Mouse (Mus musculus) frontal cortex, postnatal 36 days (tissue): ENCODE results near the gene Cd28.
"Not testable (repeated sequence)": the region's sequence is repeated elsewhere in the genome, so short reads cannot be mapped to it uniquely, and the experiment has no call there.

Source experiments
- DNase-seq, 2 experiments: peaks; one replicate each; pipeline ENCODE4 v3.0.0; 2022; ENCODE audit warnings: low spot score in 2 of 2

Gene Cd28

DNA sequence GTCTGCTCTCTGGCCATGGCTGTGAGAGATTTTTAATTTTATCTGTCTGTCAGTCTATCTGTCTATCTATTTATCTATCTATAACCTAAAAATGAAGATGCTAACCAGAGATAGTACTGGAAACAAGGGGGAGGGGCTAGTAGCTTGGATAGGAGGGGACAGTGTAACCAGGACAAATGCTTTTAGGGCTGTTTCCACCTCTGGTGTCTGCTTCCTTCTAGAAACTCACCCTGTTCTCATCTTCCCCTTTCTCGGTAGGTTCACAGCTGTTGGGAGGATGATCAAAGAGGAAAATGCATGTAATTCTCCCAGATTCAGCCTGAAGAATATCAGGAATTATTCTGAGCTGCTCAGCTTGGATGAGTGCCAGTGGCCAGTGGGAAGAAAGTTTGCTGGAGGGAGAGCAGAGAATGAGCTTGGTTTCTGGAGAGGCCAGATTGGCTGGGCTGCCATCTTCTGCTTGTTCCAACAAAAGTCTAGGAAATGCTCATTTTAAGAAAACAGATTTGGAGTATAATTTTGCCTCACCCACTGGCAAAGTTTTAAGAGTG lies 83.3 kb downstream of the Cd28 start:
- peak in 1 of 2 experiments; percentile 27 for DNase-seq

DNA sequence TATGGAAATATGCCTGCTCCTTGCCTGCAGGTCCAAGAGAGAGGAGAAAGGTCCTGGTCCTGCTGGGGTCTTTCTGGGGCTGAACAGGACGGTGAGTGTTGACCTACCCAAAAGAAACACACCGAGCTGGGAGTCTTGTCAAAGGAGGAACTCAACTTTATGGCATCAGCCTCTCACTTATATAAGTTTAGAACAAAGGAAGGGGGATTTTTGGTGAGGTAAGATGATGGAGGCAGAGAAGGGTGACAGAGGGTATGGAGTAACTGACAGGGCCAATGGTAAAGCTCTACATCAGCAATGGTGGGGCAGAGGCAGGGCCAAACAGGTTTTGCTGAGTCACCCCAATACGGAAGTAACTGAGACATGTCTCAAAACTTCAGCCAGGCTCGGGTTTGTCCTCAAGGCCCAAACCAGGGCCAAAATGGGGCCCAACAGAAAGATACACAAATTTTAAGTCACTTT lies 84.6 kb downstream of the Cd28 start:
- no peak for DNase-seq

DNA sequence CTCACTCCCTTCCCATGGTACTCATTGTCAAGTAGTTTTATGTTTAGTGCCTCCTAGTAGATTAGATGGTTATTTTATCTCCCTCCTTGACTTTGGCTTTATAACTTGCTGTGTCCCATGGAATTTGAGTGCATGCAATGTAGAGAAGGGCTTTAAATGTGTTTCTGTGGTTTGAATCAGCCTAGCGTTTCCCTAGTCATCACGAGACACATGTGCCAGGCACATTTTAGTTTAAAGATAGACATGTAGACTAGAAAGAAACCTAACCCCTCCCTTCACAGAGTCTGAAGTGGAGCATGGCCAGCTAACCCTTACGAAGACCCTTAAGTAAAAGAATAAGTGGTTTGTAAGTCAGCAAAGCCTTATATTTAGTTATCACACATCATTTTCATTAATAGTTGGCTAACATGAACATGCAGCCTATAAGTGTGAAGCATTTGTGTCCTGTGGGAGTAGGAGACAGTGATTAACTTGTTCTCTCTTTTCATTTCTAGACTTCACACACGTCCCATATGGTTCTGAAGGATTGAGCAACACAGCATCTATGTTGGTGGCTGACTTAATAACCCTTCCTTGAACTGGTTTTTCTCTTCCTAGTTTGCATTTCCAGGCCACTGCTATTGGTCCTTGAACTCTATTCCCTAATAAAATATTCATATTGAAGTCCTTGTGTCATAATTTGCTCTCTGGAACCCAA lies 86.7 kb downstream of the Cd28 start:
- no peak for DNase-seq

DNA sequence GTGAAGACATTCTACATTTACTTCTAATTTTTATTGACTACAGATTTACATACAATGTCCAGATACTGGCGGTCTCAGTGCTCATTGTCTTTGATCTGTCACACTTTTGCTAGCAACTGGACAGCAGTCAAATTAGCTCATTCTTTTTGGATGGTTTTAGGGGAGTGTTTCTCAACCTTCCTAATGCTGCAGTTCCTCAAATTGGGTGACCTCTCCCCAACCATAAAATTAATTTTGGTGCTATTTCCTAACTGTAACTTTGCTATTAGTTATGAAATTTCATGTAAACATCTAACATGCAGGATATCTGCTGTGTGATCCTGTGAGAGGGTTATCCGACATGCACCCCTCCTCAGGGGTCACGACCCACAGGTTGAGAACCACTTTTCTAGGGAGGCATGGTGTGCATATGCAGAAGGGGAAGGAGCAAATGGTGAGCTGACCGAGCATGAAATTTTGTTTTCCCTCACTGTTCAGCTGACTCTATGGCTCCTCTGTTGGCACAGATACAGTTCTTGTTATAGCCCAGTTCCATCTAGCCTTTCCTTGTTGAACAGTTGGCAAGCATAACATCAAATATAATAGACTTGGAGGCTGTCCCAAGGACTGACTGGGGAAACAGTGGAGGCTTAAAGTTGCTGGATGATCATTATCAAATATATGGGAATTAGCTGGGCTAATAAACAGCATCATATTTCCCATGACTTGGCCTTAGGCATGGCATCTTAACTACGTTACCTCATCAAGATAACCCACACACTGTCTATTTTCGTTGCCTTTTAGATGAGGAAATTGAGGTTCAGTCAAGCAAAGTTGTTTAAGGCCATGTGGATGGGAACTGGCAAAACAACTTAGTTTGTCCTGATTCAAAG lies 87.5 kb downstream of the Cd28 start:
- no peak for DNase-seq

DNA sequence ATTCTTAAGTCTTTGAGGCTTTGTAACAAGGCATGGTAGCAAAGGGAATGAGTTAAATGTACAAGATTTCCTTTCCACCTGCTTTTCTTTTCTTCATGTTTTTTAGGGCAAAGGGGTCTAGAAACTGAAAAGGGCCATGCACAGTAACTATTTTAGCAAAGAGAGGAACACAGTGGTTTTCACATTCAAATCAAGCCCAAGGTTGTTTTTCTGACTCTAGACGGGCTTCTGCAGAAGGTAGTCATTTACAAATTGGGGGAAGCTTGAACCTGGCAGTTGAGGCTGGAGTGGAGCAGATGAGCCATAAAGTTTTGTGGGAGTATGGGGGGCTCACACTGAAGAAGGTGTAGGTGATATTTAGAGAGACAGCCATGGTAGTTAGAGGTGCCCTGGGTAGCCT lies 88.6 kb downstream of the Cd28 start:
- DNase-seq: no peak

DNA sequence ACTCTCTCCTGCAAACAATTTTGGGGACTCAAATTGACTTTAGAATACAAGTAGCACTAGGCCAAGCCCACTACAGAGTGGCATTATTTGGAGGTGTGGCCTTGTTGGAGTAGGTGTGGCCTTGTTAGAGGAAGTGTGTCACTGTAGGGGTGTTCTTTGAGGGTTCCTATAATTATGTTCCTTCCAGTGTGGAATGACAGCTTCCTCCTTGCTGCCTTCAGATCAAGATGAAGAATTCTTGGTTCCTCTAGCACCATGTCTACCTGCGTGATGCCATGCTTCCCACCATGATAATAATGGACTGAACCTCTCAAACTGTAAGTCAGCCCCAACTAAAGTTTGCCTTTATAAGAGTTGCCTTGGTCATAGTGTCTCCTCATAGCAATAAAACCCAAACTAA lies 91.1 kb downstream of the Cd28 start:
- no peak for DNase-seq

DNA sequence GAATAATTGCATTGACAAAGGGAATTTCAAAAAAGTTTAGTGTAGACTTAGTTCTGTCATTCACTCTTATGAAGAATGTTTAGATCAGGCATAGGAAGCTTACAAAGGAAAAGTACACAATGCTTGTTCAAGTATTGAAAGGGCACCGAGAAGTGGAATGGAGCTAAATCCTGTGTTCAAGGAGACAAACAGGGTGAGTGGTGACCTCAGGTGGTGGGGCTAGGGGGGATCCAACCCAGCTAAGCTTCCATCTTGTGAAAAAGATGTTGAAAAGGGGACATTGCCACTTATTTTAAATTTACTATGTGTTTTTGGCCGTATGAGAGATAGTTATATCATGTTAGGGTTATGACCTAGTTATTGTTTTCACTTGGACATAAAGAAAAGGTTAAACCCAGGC lies 91.9 kb downstream of the Cd28 start:
- no peak for DNase-seq

DNA sequence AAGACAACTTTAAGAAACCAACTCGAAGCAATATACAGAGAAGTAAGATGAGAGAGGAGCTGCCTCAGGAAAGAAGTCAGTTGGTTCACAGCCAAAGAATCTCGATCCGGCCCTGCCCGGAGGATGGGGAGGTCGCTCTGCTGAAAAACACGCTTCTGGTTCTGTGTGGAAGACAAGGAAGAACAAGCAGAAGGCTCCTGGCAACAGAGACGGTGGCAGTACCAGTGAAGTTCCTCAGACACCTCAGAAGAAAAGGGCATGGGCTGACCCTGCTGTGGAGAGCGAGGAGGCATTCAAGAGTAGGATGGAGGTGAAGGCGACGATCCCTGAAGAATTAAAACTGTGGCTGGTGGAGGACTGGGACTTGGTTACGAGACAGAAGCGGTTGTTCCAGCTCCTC lies 92.6 kb downstream of the Cd28 start:
- no peak for DNase-seq

DNA sequence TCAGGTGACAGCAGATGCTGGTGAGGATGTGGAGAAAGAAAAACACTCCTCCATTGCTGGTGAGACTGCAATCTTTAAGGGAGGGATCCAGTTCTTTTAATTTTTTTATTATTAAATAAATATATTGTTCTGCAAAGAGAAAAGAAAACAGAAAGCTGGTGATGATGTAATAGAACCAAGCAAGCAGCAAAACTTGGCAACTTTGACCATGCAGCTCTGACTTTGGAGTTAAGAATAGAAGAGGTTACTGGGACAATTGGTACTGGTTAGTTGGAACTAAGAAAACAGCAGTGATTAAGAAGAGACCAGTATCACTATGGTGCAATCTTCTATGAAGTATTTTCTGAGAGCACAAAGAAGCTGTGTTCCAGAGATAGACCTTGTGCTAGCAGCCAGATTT lies 94.2 kb downstream of the Cd28 start:
- no peak for DNase-seq

DNA sequence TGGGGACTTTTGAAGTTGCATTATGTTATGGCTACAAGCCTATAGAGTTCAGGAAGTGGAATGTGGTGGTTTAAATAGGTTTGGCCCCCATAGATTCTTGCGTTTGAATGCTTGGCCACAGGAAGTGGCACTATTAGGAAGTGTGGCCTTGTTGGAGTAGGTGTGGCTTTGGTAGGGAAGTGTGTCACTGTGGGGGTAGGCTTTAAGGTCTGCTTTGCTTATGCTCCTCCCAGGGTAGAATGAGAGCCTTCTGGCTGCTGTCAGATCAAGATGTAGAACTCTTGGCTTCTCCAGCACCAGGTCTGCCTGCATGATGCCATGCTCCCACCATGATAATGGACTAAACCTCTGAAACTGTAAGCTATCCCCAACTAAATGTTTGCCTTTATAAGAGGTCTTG lies 95.4 kb downstream of the Cd28 start:
- DNase-seq: no peak

DNA sequence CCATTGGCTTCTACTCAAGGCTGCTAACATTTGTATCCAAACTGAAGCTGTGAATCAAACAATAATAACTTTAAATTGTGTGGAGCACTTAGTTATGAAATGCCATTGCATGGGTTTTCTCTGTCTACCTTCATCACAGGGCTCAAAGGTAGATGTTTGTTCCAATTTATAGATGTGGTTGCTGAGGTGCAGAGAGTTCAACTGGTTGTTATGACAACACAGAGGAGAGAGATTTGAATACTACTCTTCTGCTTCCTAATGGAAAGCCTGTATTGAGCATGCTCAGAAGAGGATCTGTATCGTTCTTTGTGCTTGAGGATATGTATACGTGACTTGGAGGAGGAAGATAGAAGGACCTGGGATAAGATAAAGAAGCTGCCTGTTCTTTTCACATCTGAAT lies 96.8 kb downstream of the Cd28 start:
- no peak for DNase-seq

DNA sequence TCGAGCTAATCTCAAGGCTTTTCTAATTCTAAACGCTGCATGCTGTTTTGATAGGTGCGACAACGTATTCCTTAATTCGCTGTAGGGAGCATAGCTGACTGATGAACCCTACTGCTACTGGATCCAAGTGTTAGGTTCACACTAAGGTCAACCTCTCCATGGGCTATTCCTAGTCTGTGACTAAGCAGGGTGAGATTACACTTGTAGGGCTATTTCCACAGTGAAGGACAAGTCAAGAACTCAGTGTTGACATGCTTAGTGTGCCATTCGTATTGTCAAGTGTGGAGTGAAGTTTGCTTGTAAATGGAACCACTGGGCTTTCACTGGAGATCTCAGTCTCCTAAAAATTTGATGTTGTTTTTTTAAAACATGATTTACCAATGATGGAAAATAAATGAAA lies 99.3 kb downstream of the Cd28 start:
- DNase-seq: no peak

DNA sequence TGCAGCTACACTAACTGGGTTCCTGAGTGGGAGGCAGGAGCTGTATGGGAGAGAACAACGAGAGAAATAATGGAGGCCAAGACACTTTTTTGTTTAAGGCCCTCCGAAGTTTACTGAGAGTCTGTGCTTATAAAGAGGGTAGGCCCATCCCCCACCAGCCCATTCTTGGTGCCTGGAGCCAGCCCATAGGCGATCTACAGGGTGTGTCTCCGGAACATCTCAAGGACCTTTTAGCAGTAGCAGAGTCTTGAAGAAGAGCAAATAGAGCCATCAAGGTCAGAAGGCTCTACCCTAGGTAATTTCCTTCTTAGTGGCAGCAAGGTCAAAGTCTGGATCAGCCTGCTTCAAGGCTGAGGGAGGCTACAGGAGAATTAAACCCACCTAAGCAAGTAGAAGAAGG lies 101.9 kb downstream of the Cd28 start:
- not testable (repeated sequence) for DNase-seq

DNA sequence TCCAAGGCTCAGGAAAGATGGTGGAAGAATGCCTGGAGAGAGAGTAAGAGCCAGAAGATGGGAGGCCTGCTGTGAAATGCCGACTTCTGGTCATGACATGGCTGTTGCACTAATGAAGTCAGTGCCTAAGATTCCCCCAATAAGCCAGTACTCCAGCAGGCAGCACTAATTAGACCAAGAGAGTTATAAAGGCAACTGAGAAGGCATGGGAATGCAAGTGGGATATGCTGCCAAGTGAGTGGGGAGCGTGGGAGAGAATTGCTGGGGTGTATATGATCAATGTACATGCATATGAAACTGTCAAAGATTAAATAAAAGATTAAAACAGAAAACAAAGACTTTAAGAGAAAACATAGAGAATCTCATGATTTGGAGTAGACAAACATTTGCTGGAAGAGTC lies 103.4 kb downstream of the Cd28 start:
- no peak for DNase-seq

DNA sequence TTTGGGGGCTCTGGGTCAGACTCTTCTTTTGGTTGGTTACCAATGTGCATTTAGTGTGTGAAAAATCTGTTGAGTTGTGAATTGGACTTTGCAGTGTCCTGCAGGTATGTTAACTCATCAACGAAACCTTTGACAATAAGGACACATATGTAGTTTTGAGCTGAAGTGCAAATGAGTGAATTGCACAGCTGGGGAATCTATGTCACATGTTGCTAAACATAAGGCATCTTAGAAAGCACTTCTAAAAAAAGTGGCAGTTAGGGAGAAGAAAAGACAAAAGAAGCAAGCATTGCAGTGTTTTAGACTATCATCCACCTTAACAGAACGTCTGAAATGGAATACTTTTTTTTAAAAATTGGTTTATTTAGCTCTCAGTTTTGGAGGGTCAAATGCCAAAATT lies 104.4 kb downstream of the Cd28 start:
- peak in 1 of 2 experiments; percentile 29 for DNase-seq

DNA sequence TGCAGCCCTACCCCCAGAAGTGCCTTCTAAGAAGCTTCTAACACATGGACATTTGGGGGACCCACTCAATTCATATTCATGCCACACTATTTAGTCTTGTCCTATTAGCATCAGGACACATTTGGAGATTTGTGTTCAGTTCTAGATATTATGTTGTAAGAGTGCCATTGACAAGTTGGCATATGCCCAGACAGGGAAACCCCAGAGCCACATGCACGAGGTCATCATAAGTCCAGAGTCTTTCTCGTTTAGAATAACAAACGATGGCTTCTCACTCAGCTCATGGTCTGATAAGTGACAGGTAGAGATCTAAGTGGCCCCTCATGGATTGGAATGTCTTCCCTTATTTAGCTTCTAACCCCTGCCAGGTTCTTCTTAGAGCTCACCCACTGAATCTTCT lies 105.0 kb downstream of the Cd28 start:
- no peak for DNase-seq
